Mouse (Mus musculus) embryonic fibroblast, embryonic 13.5 days (primary cell): ENCODE data around the gene Ramp1.

ENCODE experiments used
- CTCF ChIP-seq: IDR thresholded peaks from 2 replicates; pipeline ENCODE4 v1.5.1; 2011; ENCODE audit warnings: mild to moderate bottlenecking, control low read depth, low read length, moderate library complexity, borderline replicate concordance; ENCODE audit not compliant: insufficient read depth
- POLR2A ChIP-seq: IDR thresholded peaks from 2 replicates; pipeline ENCODE4 v1.6.1; 2011; ENCODE audit warnings: low read depth, mild to moderate bottlenecking, control low read depth, low read length, moderate library complexity

- TF ChIP-seq CTCF: peak; percentile 93
- TF ChIP-seq POLR2A: no peak
These were observed 536 bp upstream of the Ramp1 start for GRCm38 (mm10) chr1:91179086-91179485.
